Comparison of ENCODE assay signal across 26 mouse cellular contexts in the genomic region with DNA sequence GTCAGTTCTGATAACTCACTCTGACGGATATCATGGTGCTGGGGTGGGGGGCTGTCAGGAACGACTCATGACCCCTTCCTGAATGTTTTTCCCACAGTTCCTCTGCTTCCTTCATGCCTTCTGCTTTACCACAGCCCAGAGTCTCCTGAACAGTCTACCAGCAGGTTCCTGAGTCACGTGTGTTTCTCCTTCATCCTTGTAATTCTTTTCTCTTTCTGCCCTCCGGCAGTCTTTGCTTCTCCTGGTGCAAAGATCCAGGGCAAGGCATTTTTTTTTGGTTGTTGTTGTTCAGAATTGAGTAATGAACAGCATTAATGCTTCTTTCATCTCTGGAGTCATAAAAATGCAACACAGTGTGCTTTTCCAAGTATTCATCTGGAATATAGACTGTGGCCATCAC. TPM values are rescaled to one million over a fixed set of nuclear protein-coding genes. Genes with fewer than 3 reads are reported as not detected.
DNase-seq lines count a peak whose midpoint lies in the region; ATAC-seq lines count a peak whose summit lies in the region.
"Had no signal": no experiment of that assay in that cellular context is flagged by ENCODE, and none has a peak within 500 bp of the region (broad histone marks: within the 10 kb centered on the region; RNA-seq: fewer than 3 reads in every experiment).

No protein-coding gene starts in this region.

- no peaks in the 10 kb centered on the region for H3K9me3 ChIP-seq in kidney, embryonic 15.5 days (replicated peaks)
- no peaks in the 10 kb centered on the region for H3K9me3 ChIP-seq in kidney, embryonic 16.5 days (ENCODE audit: low read length)
- no peaks in the 10 kb centered on the region for H3K9me3 ChIP-seq in forebrain, embryonic 13.5 days (replicated peaks)
- H3K9me3 ChIP-seq: embryonic facial prominence, embryonic 13.5 days; embryonic facial prominence, embryonic 15.5 days; G1E had no signal

- H3K27ac ChIP-seq in kidney, embryonic 15.5 days, result no peak overlapping the region
- H3K27ac ChIP-seq in kidney, embryonic 16.5 days (ENCODE audit: low read length), result no peak overlapping the region
- H3K27ac ChIP-seq in forebrain, embryonic 13.5 days, result no peak overlapping the region
- H3K27ac ChIP-seq: embryonic facial prominence, embryonic 13.5 days; embryonic facial prominence, embryonic 15.5 days had no signal

- no peak overlapping the region for H3K4me3 ChIP-seq in kidney, embryonic 15.5 days (replicated peaks)
- no peak overlapping the region for H3K4me3 ChIP-seq in kidney, embryonic 16.5 days (ENCODE audit: low read length)
- no peak overlapping the region for H3K4me3 ChIP-seq in forebrain, embryonic 13.5 days
- H3K4me3 ChIP-seq: embryonic facial prominence, embryonic 13.5 days; embryonic facial prominence, embryonic 15.5 days; erythroblast, embryonic 14.5 days had no signal

- no peaks in the 10 kb centered on the region for H3K36me3 ChIP-seq in kidney, embryonic 15.5 days
- H3K36me3 ChIP-seq in kidney, embryonic 16.5 days (ENCODE audit: insufficient read depth, low read length), result no peaks in the 10 kb centered on the region
- H3K36me3 ChIP-seq in forebrain, embryonic 13.5 days (ENCODE audit: poor library complexity, severe bottlenecking), result no peaks in the 10 kb centered on the region
- H3K36me3 ChIP-seq: embryonic facial prominence, embryonic 13.5 days; embryonic facial prominence, embryonic 15.5 days had no signal

- H3K4me1 ChIP-seq in kidney, embryonic 15.5 days, result no peaks in the 10 kb centered on the region
- no peaks in the 10 kb centered on the region for H3K4me1 ChIP-seq in kidney, embryonic 16.5 days (ENCODE audit: insufficient read depth, low read length)
- H3K4me1 ChIP-seq in forebrain, embryonic 13.5 days, result no peaks in the 10 kb centered on the region
- H3K4me1 ChIP-seq: embryonic facial prominence, embryonic 13.5 days; embryonic facial prominence, embryonic 15.5 days had no signal

- WGBS in kidney, embryonic 15.5 days, result 71% methylated on average over 4 of the region's 4 CpGs
- 72% methylated on average over 4 of the region's 4 CpGs for WGBS in kidney, embryonic 16.5 days
- 86% methylated on average over 4 of the region's 4 CpGs for WGBS in forebrain, embryonic 13.5 days

- no peaks in the 10 kb centered on the region for H3K27me3 ChIP-seq in kidney, embryonic 15.5 days
- no peaks in the 10 kb centered on the region for H3K27me3 ChIP-seq in kidney, embryonic 16.5 days (ENCODE audit: insufficient read depth, low read length)
- H3K27me3 ChIP-seq in forebrain, embryonic 13.5 days, result no peaks in the 10 kb centered on the region
- H3K27me3 ChIP-seq: CH12.LX; embryonic facial prominence, embryonic 13.5 days; embryonic facial prominence, embryonic 15.5 days had no signal

- H3K9ac ChIP-seq in kidney, embryonic 15.5 days, result no peak overlapping the region
- H3K9ac ChIP-seq in kidney, embryonic 16.5 days (replicated peaks; ENCODE audit: low read length), result no peak overlapping the region
- H3K9ac ChIP-seq in forebrain, embryonic 13.5 days, result no peak overlapping the region
- H3K9ac ChIP-seq: embryonic facial prominence, embryonic 13.5 days; embryonic facial prominence, embryonic 15.5 days had no signal

- ATAC-seq in kidney, embryonic 15.5 days (replicated peaks; ENCODE audit: low FRiP score), result no peak
- ATAC-seq in kidney, embryonic 16.5 days (ENCODE audit: low FRiP score, low TSS enrichment), result no peak
- ATAC-seq in forebrain, embryonic 13.5 days, result no peak
- ATAC-seq: CD4-positive, CD25-positive, alpha-beta regulatory T cell, adult 4 months; forebrain, embryonic 14.5 days; forebrain, embryonic 16.5 days had no signal

- H3K4me2 ChIP-seq in kidney, embryonic 15.5 days, result no peak overlapping the region
- H3K4me2 ChIP-seq in kidney, embryonic 16.5 days (replicated peaks; ENCODE audit: low read depth, low read length), result no peak overlapping the region
- H3K4me2 ChIP-seq in forebrain, embryonic 13.5 days, result no peak overlapping the region
- H3K4me2 ChIP-seq: embryonic facial prominence, embryonic 13.5 days; embryonic facial prominence, embryonic 15.5 days had no signal

- peak; percentile 13 for DNase-seq in kidney, adult 11 months
- DNase-seq in kidney, postnatal 4 days, result no peak
- DNase-seq in kidney, adult 9 months, result peak; percentile 19
- DNase-seq in kidney, postnatal 36 days, result peak; percentile 6 to 45
- DNase-seq: adrenal gland, adult 2 months; adrenal gland, postnatal 10 days; adrenal gland, postnatal 25 days; B cell, adult 2 months; cerebellum, adult 11 months; cerebellum, adult 18-20 months; cerebellum, adult 8-10 months; cerebellum, adult 9-11 months; cerebellum, postnatal 14 days; cerebellum, postnatal 36 days; embryo, embryonic 11 days had no signal

RNA-seq across cellular contexts. Expression of a gene that starts 6.7 kb away (rescaled TPM):
- polyA plus RNA-seq in kidney, embryonic 15.5 days (2015; fragmentation: Nextera tagmentation; extraction: Ambion mirVana), result 15.2 and 17.3 TPM in 2 replicates
- polyA plus RNA-seq in kidney, embryonic 16.5 days (2015; fragmentation: Nextera tagmentation; extraction: Ambion mirVana), result 18.8 and 19.5 TPM in 2 replicates
- 10.4 and 12.4 TPM in 2 replicates for polyA plus RNA-seq in forebrain, embryonic 13.5 days (2015; fragmentation: Nextera tagmentation; extraction: Ambion mirVana)
- polyA plus RNA-seq: erythroblast, embryonic 14.5 days had no signal

RNA-seq across cellular contexts. Expression of a gene that starts 24.7 kb away (rescaled TPM):
- 2.7 and 3.1 TPM in 2 replicates for polyA plus RNA-seq in kidney, embryonic 15.5 days (2015; fragmentation: Nextera tagmentation; extraction: Ambion mirVana)
- polyA plus RNA-seq in kidney, embryonic 16.5 days (2015; fragmentation: Nextera tagmentation; extraction: Ambion mirVana), result 2.4 and 3.6 TPM in 2 replicates
- 1.1 and 1.4 TPM in 2 replicates for polyA plus RNA-seq in forebrain, embryonic 13.5 days (2015; fragmentation: Nextera tagmentation; extraction: Ambion mirVana)

Comparison
In these comparisons a context has a peak if more than half of its experiments do, and no peak if none do; other contexts are left out.
1. DNase-seq: peak in kidney, adult 11 months (single experiment), kidney, adult 9 months (single experiment) and kidney, postnatal 36 days (2 of 2); none in kidney, postnatal 4 days (0 of 2).